Mouse (Mus musculus) C2C12 (cell line): ENCODE measurements around the gene Gm12248.
"Not testable (repeated sequence)": the region's sequence is repeated elsewhere in the genome, so short reads cannot be mapped to it uniquely, and the experiment has no call there.

ENCODE experiments used
- CTCF ChIP-seq: IDR thresholded peaks from one replicate; pipeline ENCODE4 v1.5.1; 2011; ENCODE audit not compliant: control insufficient read depth, insufficient read depth, insufficient read length
- FOSL1 ChIP-seq: IDR thresholded peaks from one replicate; pipeline ENCODE4 v1.8.0; 2011; ENCODE audit warnings: mild to moderate bottlenecking, low read length; ENCODE audit not compliant: poor library complexity, insufficient read depth, severe bottlenecking
- USF1 ChIP-seq: IDR thresholded peaks from one replicate; pipeline ENCODE4 v1.6.1; 2011; ENCODE audit warnings: low read depth, mild to moderate bottlenecking, control low read depth, moderate library complexity

DNA sequence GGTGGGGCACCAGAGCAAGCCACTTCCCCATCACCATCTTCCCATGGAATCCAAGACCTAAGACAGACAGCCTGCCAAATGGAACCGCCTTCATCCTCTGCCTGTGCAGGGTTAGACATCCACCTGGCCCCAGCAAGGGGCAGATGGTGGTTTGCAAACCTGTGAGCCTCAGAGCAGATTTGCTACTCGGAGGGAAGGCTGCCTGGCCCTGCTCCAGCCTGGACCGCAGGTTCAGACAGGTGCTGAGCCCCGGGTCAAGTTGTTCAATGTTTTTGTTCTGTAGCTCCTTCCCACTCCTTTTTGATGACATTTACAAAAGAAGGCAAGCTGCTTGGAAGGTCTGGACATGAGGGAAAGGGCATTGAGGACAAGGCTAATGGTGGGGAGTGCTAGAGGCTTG is 31.7 kb downstream of the Gm12248 start:
- not testable (repeated sequence) for TF ChIP-seq USF1, CTCF, FOSL1
